Mouse (Mus musculus): ENCODE measurements around the gene Zbtb26.

Gene Zbtb26

GRCm38 (mm10) chr2:37442611-37443591 lies at the start of gene Zbtb26, which contains the start of the genes Zbtb6 and Rabgap1:
TSS of gene Zbtb26 (minus strand) at chr2:37443135.
TSS of gene Zbtb6 (minus strand) at chr2:37443171.
TSS of gene Rabgap1 (plus strand) at chr2:37443279.
- peak; percentile 94 to 95 for DNase-seq (ENCODE audit: low spot score in 2 of 2)

GRCm38 (mm10) chr2:37488956-37489355 lies 46.0 kb upstream of the Zbtb26 start:
- DNase-seq (ENCODE audit: low spot score in 2 of 2) = no peak

GRCm38 (mm10) chr2:37486408-37486807 lies 43.5 kb upstream of the Zbtb26 start:
- no peak for DNase-seq (ENCODE audit: low spot score in 2 of 2)

GRCm38 (mm10) chr2:37485370-37485769 lies 42.4 kb upstream of the Zbtb26 start:
- peak; percentile 1 to 49 for DNase-seq (ENCODE audit: low spot score in 2 of 2)

GRCm38 (mm10) chr2:37484165-37484564 lies 41.2 kb upstream of the Zbtb26 start:
- DNase-seq (ENCODE audit: low spot score in 2 of 2) = peak; percentile 4 to 6

GRCm38 (mm10) chr2:37480039-37480438 lies 37.1 kb upstream of the Zbtb26 start:
- DNase-seq (ENCODE audit: low spot score in 2 of 2) = no peak

- DNase-seq (ENCODE audit: low spot score in 2 of 2) = no peak
Measured at GRCm38 (mm10) chr2:37479559-37479958, 36.6 kb upstream of the Zbtb26 start.

GRCm38 (mm10) chr2:37466266-37466665 lies 23.3 kb upstream of the Zbtb26 start:
- no peak for DNase-seq (ENCODE audit: low spot score in 2 of 2)

- no peak for DNase-seq (ENCODE audit: low spot score in 2 of 2)
Measured at GRCm38 (mm10) chr2:37460707-37461106, 17.8 kb upstream of the Zbtb26 start.

- peak in 1 of 2 experiments; percentile 10 for DNase-seq (ENCODE audit: low spot score in 2 of 2)
Measured at GRCm38 (mm10) chr2:37452376-37452760, 9.4 kb upstream of the Zbtb26 start.

- DNase-seq (ENCODE audit: low spot score in 2 of 2) = peak; percentile 93 to 94
Measured at GRCm38 (mm10) chr2:37451667-37452375, 8.9 kb upstream of the Zbtb26 start.

GRCm38 (mm10) chr2:37431609-37432008 lies 11.3 kb downstream of the Zbtb26 start:
- DNase-seq (ENCODE audit: low spot score in 2 of 2) = no peak

- DNase-seq (ENCODE audit: low spot score in 2 of 2) = peak; percentile 84
Measured at GRCm38 (mm10) chr2:37430593-37431464, 12.1 kb downstream of the Zbtb26 start.

- DNase-seq (ENCODE audit: low spot score in 2 of 2) = peak in 1 of 2 experiments; percentile 6
Measured at GRCm38 (mm10) chr2:37423671-37424070, 19.3 kb downstream of the Zbtb26 start.

GRCm38 (mm10) chr2:37422306-37423304 lies 20.3 kb downstream of the Zbtb26 start, which contains the start of gene Rc3h2:
TSS of gene Rc3h2 (minus strand) at chr2:37422903.
- peak; percentile 96 to 98 for DNase-seq (ENCODE audit: low spot score in 2 of 2)

- DNase-seq (ENCODE audit: low spot score in 2 of 2) = no peak
Measured at GRCm38 (mm10) chr2:37421903-37422302, 21.0 kb downstream of the Zbtb26 start.

GRCm38 (mm10) chr2:37395539-37395938 lies 47.4 kb downstream of the Zbtb26 start:
- DNase-seq (ENCODE audit: low spot score in 2 of 2) = no peak

GRCm38 (mm10) chr2:37382921-37383320 lies 60.0 kb downstream of the Zbtb26 start:
- DNase-seq (ENCODE audit: low spot score in 2 of 2) = no peak
